Mouse (Mus musculus): ENCODE measurements around the gene Ccs.

GRCm38 (mm10) chr19:4842611-4843010 lies 3.5 kb upstream of the Ccs start:
- TF ChIP-seq CTCF (IDR thresholded peaks at IDR 0.05; ENCODE audit: borderline replicate concordance, insufficient read depth, low read depth, low read length) = no peak
- no peak for TF ChIP-seq POLR2A (IDR thresholded peaks at IDR 0.05; ENCODE audit: borderline replicate concordance, insufficient read depth, low read length)

All from cerebellum, adult 2 months (tissue).